Mouse (Mus musculus): ENCODE results near the gene Fau. TPM values are rescaled to one million over a fixed set of nuclear protein-coding genes. Genes with fewer than 3 reads are reported as not detected.

The Fau gene
- total and polyA plus RNA-seq, 3 experiments = 2,413 to 2,967 TPM; not detected in 1

DNA sequence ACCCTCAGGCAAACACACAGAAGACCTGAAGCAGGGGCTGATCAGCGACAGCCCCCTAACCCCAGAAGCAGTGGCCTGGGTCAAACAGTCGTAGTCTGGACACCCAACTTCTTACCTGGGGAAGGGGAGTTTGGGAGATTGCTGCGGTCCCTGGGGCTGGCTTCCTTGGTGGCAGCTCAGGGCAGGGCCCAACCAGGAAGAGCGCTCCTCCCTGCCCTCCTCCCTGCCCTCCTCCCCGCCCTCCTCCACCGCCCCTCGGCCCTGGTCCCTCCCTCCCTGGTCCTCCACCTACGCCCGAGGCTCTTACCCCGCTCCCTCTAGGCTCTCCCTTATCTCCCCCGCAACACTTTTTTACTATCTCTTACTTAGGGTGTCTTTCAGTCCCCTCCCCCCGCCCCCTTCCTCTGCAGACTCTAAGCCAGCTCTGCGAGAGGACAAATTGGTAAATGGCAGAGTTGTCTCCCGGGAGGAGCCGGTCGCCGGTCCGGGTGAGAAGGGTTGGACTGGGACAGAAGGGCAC, 42.6 kb upstream of the Fau start:
- Histone ChIP-seq H3K79me2 (ENCODE audit: control insufficient read depth, insufficient read depth, low read length, poor library complexity) (peaks cover 10% of the 10 kb centered on the region), H3K27ac (ENCODE audit: control insufficient read depth, low read depth, low read length) (peak overlapping the region; percentile 82), H3K4me3 (ENCODE audit: control insufficient read depth in 1 of 2, insufficient read depth in 1 of 2, low read depth in 2 of 2, low read length in 2 of 2) (peak overlapping the region; percentile 86 to 89), H3K4me1 (ENCODE audit: control insufficient read depth in 1 of 2, insufficient read depth in 2 of 2, low read length in 2 of 2) (peaks cover 4 to 25% of the 10 kb centered on the region in 2 experiments; a peak in 3 of 4 replicates), H3K9ac (ENCODE audit: control insufficient read depth, low read depth, low read length, poor library complexity, severe bottlenecking) (peak overlapping the region; percentile 89), H3K36me3 (ENCODE audit: control insufficient read depth in 1 of 2, insufficient read depth in 2 of 2, low read length in 2 of 2) (peaks cover 0 to 18% of the 10 kb centered on the region in 2 experiments; a peak in 2 of 4 replicates), H3K27me3 (ENCODE audit: control insufficient read depth in 1 of 2, insufficient read depth in 2 of 2, low read length in 2 of 2) (no peaks in the 10 kb centered on the region), H3K9me3 (replicated peaks; ENCODE audit: insufficient read depth, low read length) (no peaks in the 10 kb centered on the region)
- peak; percentile 97 for DNase-seq (ENCODE audit: low read depth, low spot score)
- peak; percentile 69 to 74; a peak in 3 of 4 replicates for TF ChIP-seq POLR2A (IDR thresholded peaks at IDR 0.05; ENCODE audit: control insufficient read depth in 1 of 2, insufficient read depth in 1 of 2, low read depth in 1 of 2, low read length in 2 of 2, poor library complexity in 1 of 2)
- no peak; the same call in 1 of the 2 replicates for TF ChIP-seq RAD21 (IDR thresholded peaks at IDR 0.05; ENCODE audit: low read depth, low read length)
- peak; percentile 27; the same call in 1 of the 2 replicates for TF ChIP-seq RCOR1 (IDR thresholded peaks at IDR 0.05; ENCODE audit: low read depth, low read length)
- TF ChIP-seq NELFE (IDR thresholded peaks at IDR 0.05; ENCODE audit: low read depth, low read length) = peak; percentile 67
- TF ChIP-seq MYB (IDR thresholded peaks at IDR 0.05; ENCODE audit: low read depth, low read length) = no peak
- TF ChIP-seq UBTF (IDR thresholded peaks at IDR 0.05; ENCODE audit: borderline replicate concordance, insufficient read depth, low read depth, low read length) = no peak
- TF ChIP-seq MAZ (IDR thresholded peaks at IDR 0.05; ENCODE audit: low read depth, low read length) = peak; percentile 97
- peak; percentile 68 for TF ChIP-seq POLR2AphosphoS2 (IDR thresholded peaks at IDR 0.05; ENCODE audit: low read length)
- no peak for TF ChIP-seq E2F4 (IDR thresholded peaks at IDR 0.05; ENCODE audit: borderline replicate concordance, low read depth, low read length)
- TF ChIP-seq MYC (IDR thresholded peaks at IDR 0.05; ENCODE audit: low read depth, low read length) = no peak
- TF ChIP-seq USF1 (IDR thresholded peaks at IDR 0.05; ENCODE audit: low read depth, low read length) = no peak
- TF ChIP-seq MAX (IDR thresholded peaks at IDR 0.05; ENCODE audit: low read length) = no peak
- TF ChIP-seq CHD2 (IDR thresholded peaks at IDR 0.05; ENCODE audit: low read length) = peak; percentile 61
- TF ChIP-seq ZMIZ1 (IDR thresholded peaks at IDR 0.05; ENCODE audit: low read depth, low read length) = peak; percentile 44; the same call in 1 of the 2 replicates
- no peak for TF ChIP-seq POLR2AphosphoS5 (IDR thresholded peaks at IDR 0.05; ENCODE audit: borderline replicate concordance, low read depth, low read length)
- peak; percentile 85 for TF ChIP-seq SIN3A (IDR thresholded peaks at IDR 0.05; ENCODE audit: low read length)
- TF ChIP-seq ETS1 (IDR thresholded peaks at IDR 0.05; ENCODE audit: low read depth, low read length) = peak; percentile 77
- 0 out of 2 replicates have a peak, but pooled peaks have one; percentile 31 for TF ChIP-seq TBP (IDR thresholded peaks at IDR 0.05; ENCODE audit: low read depth, low read length)
- peak; percentile 82 for TF ChIP-seq GATA1 (IDR thresholded peaks at IDR 0.05; ENCODE audit: low read depth, low read length)
- TF ChIP-seq ELF1 (IDR thresholded peaks at IDR 0.05; ENCODE audit: low read depth, low read length) = peak; percentile 87
- TF ChIP-seq TAL1 (IDR thresholded peaks at IDR 0.05; ENCODE audit: low read length) = peak; percentile 37; the same call in 1 of the 2 replicates
- TF ChIP-seq EP300 (IDR thresholded peaks at IDR 0.05; ENCODE audit: low read depth in 1 of 2, low read length in 2 of 2) = peak; percentile 61 to 88; a peak in 3 of 4 replicates
- no peak for TF ChIP-seq MXI1 (IDR thresholded peaks at IDR 0.05; ENCODE audit: low read depth, low read length)
- TF ChIP-seq HCFC1 (IDR thresholded peaks at IDR 0.05; ENCODE audit: low read depth, low read length) = peak; percentile 62
- peak; percentile 82 for TF ChIP-seq TCF12 (IDR thresholded peaks at IDR 0.05; ENCODE audit: low read depth, low read length)
- TF ChIP-seq CHD1 (IDR thresholded peaks at IDR 0.05; ENCODE audit: low read depth, low read length) = no peak
- TF ChIP-seq ZNF384 (IDR thresholded peaks at IDR 0.05; ENCODE audit: low read depth, low read length) = peak; percentile 71
